Mouse (Mus musculus): ENCODE results near the gene Wdr91.

The Wdr91 gene

DNA sequence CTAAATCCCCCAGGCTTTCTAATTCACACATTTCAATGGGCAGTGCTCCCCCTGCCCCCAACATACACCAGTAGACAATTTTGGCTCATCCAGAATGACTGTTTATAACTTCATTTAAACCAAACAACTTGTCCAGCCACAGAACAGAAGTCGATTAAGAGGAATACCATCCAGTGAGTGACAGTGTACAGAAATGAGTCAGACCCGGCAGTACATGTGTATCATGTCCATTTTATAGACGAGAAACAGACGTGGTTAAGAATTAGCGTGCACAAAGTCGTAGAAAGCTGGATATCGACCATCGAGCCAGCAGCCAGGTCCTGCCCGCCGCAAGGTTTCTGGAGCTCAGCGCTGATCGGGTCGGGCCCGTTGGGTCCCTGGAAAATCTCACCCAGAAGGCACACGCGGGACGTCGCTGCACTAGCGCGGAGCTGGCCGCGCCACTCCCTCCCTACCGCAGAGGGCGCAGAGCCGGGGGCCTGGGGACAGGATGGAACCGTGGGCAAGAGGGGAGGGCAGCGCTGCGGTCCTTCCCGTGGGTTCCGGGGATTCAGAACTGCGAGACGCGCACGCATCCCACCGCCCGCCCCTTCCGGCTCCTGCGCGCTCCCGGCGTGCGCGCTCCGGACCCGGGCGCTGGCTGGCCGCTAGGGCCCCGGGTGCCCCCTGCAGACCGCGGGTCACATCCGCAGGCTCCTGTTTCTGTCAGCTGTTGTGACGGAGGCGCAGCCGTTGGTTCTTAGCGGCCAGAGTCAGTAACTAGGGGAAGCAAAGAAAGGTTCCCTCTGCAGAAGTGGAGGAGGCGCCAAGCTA is 33.0 kb downstream of the Wdr91 start, which contains the start of gene Cyren:
Gene Cyren, minus strand, starts transcription at position 552 of the 813 bp plus-strand sequence.
- peak; percentile 95 for DNase-seq (ENCODE audit: low spot score)

DNA sequence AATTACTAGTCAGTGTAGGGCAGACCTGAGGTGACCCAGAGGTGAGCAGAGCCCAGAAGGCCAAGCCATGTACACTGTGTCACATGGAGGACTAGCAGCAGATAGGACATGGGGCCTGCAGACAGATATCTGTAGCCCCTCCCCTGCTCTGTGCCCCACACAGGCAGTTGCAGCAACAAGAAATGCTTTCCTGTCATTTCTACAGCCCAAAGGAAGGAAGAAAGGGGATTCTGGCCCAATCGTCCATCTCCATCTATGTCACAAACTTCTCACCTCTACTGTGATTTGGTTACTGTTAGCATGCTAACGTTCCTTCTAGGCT is 33.9 kb downstream of the Wdr91 start:
- DNase-seq (ENCODE audit: low spot score) = no peak

DNA sequence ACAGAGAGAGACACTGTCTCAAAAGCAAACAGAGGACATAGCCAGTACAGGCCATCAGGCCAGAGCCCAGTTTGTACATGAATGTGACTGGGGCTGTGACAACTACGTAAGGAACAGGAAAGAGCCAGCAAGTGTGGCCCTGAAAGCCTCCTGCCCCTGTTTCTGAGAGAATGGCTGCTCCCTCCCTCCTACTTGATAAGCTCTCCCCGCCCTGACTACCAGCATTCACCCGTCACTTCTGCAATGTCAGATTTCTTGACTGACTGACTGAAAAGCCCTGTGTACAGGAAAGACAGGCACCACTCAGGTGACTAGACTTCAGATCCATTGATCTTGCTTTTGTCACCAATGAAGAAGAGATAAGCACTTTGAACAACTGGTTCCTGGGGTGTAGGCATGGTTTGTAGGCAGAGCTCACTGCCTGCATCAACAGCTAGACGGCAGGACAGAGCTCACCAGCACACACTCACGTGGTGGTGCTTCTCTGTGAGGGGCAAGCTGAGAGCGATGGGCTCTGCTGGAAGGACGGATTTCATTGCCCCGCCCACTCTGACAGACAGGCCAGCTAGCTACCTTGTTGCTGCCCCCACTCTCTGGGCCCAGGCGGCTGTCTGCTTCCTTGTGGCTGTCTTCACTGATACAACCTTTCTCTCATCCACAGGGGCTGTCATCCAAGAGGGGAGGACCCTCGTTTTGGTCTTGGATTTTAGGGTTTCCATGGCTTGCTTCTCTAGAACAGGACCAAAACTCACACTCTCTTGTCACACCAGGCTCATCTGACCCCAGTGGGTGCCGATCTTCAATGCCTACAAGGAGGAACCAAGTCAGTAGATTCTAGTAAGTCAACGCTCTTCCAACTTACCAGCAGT is 34.5 kb downstream of the Wdr91 start:
- peak; percentile 83 for DNase-seq (ENCODE audit: low spot score)

DNA sequence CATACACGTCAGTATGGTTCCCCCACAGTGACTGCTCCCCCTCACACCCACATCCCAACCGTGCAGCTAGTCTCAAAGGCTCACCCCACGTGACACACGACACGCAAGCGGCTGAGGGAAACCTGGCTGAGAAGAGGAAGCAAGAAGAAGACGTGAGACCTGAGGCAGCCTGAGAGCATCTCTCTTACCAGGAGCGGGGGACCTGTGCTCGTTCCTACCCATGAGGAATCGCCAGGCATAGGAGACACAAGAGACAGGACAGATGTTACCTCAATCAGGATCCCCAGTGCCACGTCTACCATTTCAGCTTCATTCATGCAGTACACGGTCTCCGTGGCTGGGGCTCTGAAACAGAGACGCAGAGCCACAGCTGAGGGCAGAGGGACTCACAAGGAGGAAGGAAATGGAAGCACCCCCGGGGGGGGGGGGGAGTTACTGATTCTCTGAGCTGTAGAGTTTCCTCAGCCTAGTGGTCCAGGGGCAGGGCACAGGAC is 35.4 kb downstream of the Wdr91 start:
- peak; percentile 75 for DNase-seq (ENCODE audit: low spot score)

DNA sequence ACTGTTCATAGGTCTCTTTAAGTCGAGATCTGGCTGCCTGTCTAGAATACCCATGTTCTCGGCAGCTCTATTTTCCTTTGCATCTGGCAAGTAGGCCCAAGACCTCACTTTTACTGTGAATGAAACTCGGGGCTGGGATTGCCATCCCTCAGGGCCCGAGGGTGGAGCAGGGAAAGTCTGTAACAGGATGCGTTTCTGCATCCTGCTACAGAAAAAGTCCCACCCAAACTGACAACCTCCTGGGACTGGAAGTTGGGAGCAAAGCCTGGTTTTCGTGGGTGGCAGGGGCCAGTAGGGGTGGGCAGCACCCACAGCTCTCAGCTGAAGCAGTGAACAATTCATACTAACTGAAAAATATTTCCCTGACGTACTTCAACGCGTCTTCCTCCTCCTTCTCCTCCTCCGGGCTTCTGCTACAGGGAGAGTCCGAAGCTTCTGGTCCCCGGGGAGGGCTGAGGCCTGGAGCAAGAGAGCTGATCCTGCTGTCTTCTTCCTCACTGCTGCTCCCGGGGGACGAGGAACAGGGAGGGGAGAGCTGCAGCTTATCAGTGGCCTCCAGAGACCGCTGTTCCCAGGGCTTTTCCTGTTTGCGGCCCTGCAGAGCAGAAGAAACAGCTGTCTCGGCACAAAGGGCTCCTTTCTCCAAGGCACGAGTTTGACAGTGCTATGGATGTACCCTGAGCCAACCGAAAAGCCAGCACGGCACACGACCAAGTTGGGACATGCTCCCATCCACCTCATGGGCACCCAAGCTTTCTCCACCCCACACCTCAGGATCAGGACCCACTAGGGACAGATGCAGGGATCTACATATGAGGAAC is 36.4 kb downstream of the Wdr91 start:
- DNase-seq (ENCODE audit: low spot score) = no peak

DNA sequence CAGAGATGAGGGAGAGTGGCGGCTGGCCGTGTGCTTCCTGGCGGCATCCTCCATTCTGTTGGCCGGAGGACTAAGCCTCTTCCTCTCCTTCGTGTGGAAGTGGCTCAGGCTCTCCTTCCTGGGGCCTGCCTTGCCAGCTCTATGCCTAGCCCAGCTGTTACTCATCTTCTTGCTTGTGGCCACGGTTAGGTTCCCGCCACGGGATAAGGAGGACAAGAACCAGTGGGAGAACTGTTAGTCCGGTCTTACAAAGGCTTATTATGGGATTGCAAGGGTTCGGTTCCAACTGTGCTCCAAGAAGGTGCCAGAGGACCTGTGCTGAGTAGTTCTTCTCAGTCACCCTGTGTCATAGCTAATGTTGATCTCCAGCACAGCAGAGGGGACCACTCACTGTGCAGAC is 37.8 kb downstream of the Wdr91 start:
- DNase-seq (ENCODE audit: low spot score) = no peak

DNA sequence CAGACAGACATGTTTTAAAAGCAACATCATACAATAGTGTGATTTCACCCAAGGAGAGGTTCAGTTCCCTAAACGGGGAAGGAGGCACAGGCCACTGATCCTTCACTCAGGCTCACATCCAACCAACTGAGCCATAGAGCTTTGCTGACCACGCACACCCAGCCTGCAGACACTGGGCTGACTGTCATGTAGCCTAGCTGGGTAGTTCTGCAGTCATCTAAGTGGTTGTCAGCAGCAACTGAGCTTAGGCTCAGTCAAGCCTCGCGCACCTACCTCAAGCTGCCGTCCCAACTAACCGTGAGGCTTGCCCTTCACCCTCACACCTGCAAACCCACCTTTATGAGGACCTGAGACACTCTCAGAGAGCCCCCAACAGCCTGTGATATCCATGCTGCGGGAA is 38.7 kb downstream of the Wdr91 start:
- no peak for DNase-seq (ENCODE audit: low spot score)

DNA sequence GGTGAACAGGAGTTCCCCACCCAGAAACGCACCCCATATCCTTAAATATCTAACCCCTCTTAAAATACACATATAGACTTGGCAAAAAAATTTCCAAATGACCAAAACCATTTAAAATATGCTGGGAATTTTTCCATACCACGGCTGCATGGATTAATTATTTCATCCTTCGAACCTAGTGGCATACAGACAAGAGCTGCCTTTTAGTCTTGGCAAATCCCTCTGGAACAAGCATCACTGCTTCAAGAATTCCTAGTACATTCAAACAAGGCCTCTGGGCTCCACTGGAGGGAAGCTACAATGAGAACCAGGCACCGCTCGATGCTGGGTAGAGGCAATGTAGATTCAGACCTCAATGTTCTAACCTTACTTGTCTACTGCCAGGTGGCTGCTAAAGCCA is 40.0 kb downstream of the Wdr91 start:
- no peak for DNase-seq (ENCODE audit: low spot score)

DNA sequence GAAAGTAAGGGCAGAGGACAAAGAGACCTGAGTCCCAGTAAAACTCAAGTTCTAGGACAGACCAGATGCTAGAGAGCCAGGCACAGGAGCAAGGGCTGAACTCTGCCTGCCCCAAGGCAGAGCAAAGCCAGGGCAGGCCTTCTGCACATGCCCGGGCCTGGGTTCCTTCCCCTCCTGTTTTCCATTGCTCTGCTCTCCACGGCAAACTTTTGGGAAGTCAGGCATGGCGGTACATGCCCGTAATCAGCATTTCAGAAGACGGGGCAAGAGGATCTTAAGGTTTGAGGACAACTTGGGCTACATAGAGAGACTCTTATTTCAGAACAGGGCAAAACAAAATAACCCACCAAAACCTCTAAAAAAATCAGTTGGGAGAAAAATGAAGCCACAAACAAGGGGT is 40.5 kb downstream of the Wdr91 start:
- DNase-seq (ENCODE audit: low spot score) = no peak

DNA sequence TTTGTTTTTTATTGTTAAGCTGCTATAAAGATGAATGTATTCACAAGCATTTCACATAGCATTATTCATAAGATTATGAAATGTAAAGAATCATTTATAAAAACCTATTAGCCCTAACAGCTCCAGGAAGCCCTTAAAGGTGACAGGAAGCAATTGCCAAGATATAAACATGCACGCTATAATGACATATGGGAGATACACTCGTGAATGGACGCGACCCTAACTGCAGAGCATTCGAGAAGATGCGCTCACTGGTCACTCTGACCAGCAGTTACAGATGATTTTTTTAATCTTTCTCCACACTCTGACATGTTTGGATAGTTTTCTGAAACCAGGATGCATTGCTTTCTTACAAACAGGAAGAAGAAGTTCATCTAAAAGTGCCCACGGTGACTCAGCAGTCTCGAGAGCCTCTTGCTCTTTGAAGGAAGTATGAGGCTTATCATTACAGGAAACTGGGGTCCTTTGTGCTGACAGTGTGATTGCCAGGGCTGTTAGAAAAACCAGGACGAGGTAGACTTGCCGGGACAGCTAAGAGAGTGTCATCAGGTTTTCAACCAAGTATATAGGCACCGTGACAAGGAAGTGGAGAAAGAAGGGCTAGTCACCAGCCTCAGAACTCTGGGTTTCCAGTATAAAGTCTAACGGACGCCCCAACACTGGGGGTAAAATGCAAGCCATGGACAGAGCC is 41.3 kb downstream of the Wdr91 start:
- peak; percentile 55 for DNase-seq (ENCODE audit: low spot score)

DNA sequence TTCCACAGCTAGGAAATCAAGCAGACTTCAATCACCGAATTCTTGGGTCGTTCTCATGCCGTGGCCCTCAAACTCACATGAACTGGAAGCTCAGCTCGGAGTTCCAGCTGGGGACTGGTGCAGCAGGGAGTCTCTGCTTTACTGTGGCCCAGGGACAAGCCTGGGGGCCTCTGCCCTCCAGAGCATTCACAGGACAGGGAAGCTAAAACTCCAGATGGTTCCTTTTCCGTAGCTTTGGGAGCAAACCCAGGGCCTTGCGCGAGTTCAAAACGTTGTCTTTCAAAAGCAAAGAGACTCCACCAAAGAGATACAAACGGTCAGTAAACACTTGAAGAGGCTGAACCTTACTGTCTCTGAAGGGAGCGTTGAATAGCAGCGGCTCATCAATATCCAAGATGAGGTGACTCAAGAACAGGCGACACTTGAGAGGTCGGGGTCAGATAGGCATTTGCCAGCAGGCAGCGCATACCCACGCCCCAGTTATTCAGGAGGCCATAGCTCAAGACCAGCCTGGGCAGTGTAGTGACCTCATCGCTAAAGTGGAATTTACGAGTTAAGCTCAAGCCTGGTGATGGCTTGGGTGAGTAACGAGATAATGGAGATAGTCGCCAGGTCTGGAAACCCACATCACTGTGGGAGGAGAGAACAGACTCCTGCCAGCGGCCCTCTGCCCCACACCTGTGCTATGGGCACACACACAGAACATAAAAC is 42.0 kb downstream of the Wdr91 start:
- DNase-seq (ENCODE audit: low spot score) = no peak

DNA sequence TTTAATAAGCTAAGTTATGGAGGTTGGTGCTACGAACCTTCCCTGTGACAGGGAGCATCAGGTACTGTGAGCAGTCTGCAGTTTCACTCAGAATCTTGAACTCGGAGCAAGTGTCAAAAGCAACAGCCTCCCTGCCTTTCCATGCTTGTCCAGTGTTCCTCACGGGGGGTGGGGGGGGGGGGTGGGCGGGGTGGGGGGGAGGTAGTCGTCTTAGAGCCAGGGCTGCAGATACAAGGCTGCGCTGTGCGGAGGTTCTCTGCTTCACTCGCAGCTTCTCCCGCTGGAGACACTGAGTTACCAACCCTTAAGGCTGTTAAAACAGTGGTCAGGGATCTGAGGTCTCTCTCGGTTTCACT is 42.7 kb downstream of the Wdr91 start:
- no peak for DNase-seq (ENCODE audit: low spot score)

DNA sequence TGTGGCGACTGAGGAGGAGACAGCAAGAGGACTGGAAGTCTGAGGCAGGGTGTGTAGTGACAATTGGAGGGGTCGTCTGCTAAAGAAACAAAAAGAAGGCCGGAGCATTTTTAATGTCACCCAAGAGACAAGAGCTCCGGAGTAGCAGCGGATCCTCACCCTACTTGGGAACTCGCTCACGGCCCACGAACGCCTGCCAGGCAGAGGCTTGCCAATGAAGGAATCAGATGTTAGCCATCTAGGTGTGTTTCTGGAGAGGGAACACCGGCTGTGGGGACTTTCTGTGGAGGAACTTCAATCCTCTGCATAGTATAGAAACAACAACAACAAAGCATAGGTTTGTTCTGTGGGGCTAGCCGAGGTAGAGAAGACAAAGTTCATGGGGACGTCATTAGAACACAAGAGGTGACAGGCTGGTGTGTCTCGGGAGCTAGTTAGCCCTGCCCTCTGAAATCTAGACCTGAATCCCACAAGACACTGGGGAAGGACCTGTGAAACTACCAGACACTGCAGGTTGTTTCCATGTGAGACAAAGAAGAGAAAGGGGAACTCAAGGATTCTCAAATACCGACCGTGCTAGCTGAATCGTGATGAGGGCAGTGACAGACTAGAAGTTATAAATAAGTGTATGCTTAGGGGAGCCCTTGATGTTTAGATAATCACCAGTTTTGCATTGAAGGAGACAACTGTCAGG is 43.2 kb downstream of the Wdr91 start:
- DNase-seq (ENCODE audit: low spot score) = no peak

DNA sequence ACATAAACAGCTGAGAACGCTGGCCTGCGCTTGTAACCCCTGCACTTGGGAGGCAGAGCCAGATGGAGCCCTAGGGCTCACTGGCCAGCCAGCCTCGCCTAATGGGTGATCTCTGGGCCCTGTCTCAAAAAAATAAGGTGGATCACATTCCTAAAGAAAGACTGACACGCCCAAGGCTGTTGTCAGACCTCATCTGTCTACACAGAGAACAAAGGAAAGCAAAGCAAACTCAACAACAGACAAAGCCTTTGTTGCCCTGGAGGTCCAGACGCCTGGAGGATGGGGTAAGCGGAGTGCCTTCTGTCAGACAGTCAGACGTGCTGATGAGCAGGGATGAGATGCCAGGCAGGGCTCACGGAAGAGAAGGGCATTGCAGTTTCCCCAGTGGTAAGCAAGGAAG is 43.9 kb downstream of the Wdr91 start:
- DNase-seq (ENCODE audit: low spot score) = no peak

DNA sequence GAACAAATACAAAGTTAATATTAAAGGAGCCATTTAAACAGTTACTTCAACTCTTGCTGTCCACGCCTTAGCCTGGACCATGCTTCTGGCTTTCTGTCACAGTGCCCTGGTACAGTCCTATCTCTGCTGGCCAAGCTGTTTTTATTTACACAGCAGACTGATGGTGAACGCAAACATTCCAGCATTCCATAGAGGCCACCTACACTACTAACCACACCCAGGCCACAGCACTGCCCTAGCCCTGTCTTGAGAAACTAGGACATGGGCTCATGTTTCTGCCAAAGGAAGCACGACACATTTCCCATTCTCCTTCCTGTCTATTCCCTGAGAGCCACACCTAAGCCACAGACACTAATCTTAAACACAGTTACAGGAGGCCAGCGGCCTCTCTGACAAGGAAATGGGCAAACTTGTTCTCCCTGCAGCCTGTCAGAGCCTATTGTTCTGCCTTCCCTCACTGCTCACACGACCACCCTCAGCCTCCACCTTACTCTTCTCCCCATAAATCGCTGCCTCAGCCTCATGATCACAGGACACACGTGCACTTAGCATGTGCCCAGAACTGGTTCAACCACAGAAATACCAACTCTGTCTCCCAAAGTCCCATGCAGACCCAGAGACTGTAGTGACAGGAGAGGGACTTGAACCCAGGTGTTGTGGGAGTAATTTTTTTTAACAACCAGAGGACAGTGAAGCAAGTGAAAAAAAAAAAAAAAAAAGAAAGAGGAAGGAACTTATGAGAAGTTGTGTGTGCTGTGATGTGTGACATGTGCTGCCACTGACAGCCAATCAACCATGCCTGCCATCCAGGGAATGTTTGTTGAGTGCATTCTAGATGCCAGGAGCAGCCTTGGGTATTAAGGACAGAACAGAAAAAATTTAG is 44.7 kb downstream of the Wdr91 start:
- no peak for DNase-seq (ENCODE audit: low spot score)

DNA sequence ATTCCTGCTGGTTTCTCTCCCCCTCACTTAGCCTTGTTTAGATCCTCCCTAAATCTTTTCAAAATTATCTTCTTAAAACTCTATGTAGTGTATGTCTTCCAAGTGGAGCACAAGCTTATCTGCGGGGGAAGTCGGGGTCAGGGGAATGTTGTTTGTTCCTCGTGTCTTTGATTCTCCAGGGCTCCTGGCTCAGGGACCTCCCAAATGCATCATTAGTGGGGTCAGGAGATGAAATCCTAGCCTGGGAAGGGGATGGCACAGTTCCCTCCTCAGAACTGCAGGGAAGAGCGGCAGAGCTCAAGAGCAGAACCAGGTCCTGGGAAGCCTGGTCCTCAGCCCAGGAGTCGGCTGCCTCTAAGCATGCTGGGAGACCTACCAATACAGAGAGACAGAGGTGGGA is 45.5 kb downstream of the Wdr91 start:
- no peak for DNase-seq (ENCODE audit: low spot score)

DNA sequence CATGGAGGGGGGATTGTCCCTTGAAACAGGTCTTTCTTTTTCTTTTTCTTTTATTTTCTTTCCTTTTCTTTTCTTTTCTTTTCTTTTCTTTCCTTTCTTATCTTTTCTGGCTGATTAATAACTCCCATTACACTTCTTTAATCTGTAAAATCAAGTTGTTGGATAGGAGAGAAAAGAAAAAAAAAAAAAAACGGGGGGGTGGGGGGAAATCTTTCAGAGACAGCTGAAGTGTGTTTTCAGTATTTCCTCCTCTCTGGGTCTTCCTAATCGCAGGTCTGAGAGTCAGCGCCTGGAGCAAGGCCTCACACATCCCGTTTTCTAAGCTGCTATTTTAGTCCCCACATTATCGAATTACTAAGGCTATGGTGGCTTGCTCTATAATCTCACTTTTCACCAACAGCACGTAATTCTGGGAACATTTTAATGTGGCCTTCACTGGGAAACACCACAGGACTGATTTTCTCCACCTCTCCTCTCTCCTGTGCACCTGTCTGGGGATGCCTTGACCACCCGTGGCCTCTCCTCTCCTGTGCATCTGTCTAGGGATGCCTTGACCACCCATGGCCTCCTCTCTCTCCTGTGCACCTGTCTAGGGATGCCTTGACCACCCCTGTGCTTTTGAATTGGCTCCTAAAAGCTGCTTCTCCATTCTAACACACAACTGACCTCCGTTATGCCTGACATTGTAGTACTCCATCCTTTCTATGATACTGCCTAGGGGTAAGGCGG is 46.7 kb downstream of the Wdr91 start:
- DNase-seq (ENCODE audit: low spot score) = no peak

DNA sequence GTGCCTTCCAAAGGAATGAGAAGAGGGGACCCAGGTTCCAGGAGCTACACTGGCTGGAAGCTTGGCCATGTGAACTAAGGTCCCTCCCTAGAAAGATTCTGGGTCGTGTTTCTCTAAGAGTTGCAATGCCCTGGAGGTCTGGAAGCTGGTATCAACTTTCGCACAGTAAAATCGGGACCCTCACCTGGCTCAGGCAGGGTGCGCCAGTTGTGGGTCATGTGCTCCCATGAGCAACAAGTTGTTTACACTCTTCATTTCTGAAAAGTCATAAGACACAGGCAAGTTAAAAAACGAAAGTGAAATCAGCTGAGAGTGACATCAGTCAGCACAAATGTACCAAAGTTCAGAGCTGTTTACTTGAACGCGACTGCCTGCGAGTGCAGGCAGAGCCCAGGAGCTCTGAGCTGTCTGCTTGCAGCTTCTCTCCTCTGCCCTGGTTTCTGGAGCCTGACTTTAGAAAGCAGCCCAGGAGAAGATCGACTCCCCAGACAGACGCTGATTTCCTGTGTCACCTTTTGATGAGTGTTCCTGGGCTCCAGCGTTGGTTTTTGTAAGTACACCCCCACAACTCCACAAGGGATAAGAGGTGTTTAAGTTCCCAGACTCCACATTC is 47.8 kb downstream of the Wdr91 start, which contains the start of gene Tmem140:
Gene Tmem140, plus strand, starts transcription at position 356 of the 613 bp plus-strand sequence.
- DNase-seq (ENCODE audit: low spot score) = peak; percentile 81

Measured in T-cell, adult 2 months (primary cell).